Mouse (Mus musculus) adrenal gland, adult 18-20 months (tissue): ENCODE results near the gene Cnih1. TPM values are rescaled to one million over a fixed set of nuclear protein-coding genes. Genes with fewer than 3 reads are reported as not detected.
A peak's percentile ranks its signal among the peaks of the same experiment; 100 is the strongest.
"Not testable (repeated sequence)": the region's sequence is repeated elsewhere in the genome, so short reads cannot be mapped to it uniquely, and the experiment has no call there.

Experiments
- DNase-seq, 2 experiments: peaks; one replicate each; pipeline ENCODE4 v3.0.0; 2021 to 2022; ENCODE audit warnings: low spot score in 2 of 2
- total RNA-seq, 2 experiments: library from RNA; stranded (reverse); gene quantifications; 1 replicate in 1 of 2; 2 replicates in 1 of 2; pipeline ENCODE4 v1.2.3; 2021

The Cnih1 gene
- total RNA-seq, 2 experiments from 2014 or later = 100 to 124 TPM

GRCm38 (mm10) chr14:46790723-46791122 is 2.5 kb upstream of the Cnih1 start:
- DNase-seq = no peak

GRCm38 (mm10) chr14:46790303-46790702 is 2.1 kb upstream of the Cnih1 start:
- no peak for DNase-seq

- DNase-seq = no peak
Measured at GRCm38 (mm10) chr14:46788505-46788901, 292 bp upstream of the Cnih1 start.

- no peak for DNase-seq
Measured at GRCm38 (mm10) chr14:46787454-46787786, 791 bp downstream of the Cnih1 start.

GRCm38 (mm10) chr14:46785247-46785646 is 3.0 kb downstream of the Cnih1 start:
- DNase-seq = no peak

GRCm38 (mm10) chr14:46783327-46783926 is 4.8 kb downstream of the Cnih1 start:
- DNase-seq = no peak

GRCm38 (mm10) chr14:46782187-46782828 is 5.9 kb downstream of the Cnih1 start:
- DNase-seq = no peak

GRCm38 (mm10) chr14:46781086-46781485 is 7.1 kb downstream of the Cnih1 start:
- DNase-seq = no peak

- no peak for DNase-seq
Measured at GRCm38 (mm10) chr14:46779217-46779616, 9.0 kb downstream of the Cnih1 start.

- DNase-seq = no peak
Measured at GRCm38 (mm10) chr14:46778756-46779155, 9.5 kb downstream of the Cnih1 start.

- DNase-seq = no peak
Measured at GRCm38 (mm10) chr14:46770036-46770435, 18.2 kb downstream of the Cnih1 start.

GRCm38 (mm10) chr14:46767116-46767515 is 21.1 kb downstream of the Cnih1 start:
- DNase-seq = peak in 1 of 2 experiments; percentile 4

- DNase-seq = no peak
Measured at GRCm38 (mm10) chr14:46761186-46761585, 27.0 kb downstream of the Cnih1 start.

- DNase-seq = peak; percentile 81 to 86
Measured at GRCm38 (mm10) chr14:46760355-46761029, 27.7 kb downstream of the Cnih1 start, which contains the start of gene Cdkn3. Cdkn3 (plus strand) TSS chr14:46760541.

- no peak for DNase-seq
Measured at GRCm38 (mm10) chr14:46759970-46760354, 28.2 kb downstream of the Cnih1 start.

- DNase-seq = no peak
Measured at GRCm38 (mm10) chr14:46757736-46758135, 30.5 kb downstream of the Cnih1 start.

GRCm38 (mm10) chr14:46755851-46756250 is 32.4 kb downstream of the Cnih1 start:
- DNase-seq = no peak

- DNase-seq = not testable (repeated sequence)
Measured at GRCm38 (mm10) chr14:46754371-46754770, 33.8 kb downstream of the Cnih1 start.

GRCm38 (mm10) chr14:46745413-46745812 is 42.8 kb downstream of the Cnih1 start:
- no peak for DNase-seq

- no peak for DNase-seq
Measured at GRCm38 (mm10) chr14:46742674-46743073, 45.5 kb downstream of the Cnih1 start.

- not testable (repeated sequence) for DNase-seq
Measured at GRCm38 (mm10) chr14:46737346-46737745, 50.9 kb downstream of the Cnih1 start.

GRCm38 (mm10) chr14:46736366-46736765 is 51.8 kb downstream of the Cnih1 start:
- no peak for DNase-seq
